Mouse (Mus musculus) liver, embryonic 15.5 days (tissue): ENCODE results near the gene Gm20662. TPM values are rescaled to one million over a fixed set of nuclear protein-coding genes. Genes with fewer than 3 reads are reported as not detected.
"Not testable (repeated sequence)": the region's sequence is repeated elsewhere in the genome, so short reads cannot be mapped to it uniquely, and the experiment has no call there.

Experiments
- ATAC-seq: fragments of 200-750 bp; cut with Nextera tagmentation; 2 replicates; pipeline ENCODE4 v1.8.0; 2017; ENCODE audit warnings: moderate number of reproducible peaks, mild to moderate bottlenecking, moderate library complexity; ENCODE audit not compliant: insufficient read depth
- H3K27ac ChIP-seq: fragments of 300-500 bp; sonication (generic); replicated peaks from 2 replicates; pipeline ENCODE4 v1.5.1; 2015; ENCODE audit warnings: mild to moderate bottlenecking, inconsistent platforms
- H3K27me3 ChIP-seq: fragments of 300-500 bp; sonication (generic); 2 replicates; pipeline ENCODE4 v1.6.1; 2015; ENCODE audit warnings: mild to moderate bottlenecking, inconsistent platforms
- H3K36me3 ChIP-seq: fragments of 300-500 bp; sonication (generic); replicated peaks from 2 replicates; pipeline ENCODE4 v1.6.1; 2015; ENCODE audit warnings: moderate library complexity, mild to moderate bottlenecking, inconsistent platforms
- H3K4me1 ChIP-seq: fragments of 300-500 bp; sonication (generic); replicated peaks from 2 replicates; pipeline ENCODE4 v1.6.1; 2015; ENCODE audit warnings: inconsistent platforms
- H3K4me2 ChIP-seq: fragments of 300-500 bp; sonication (generic); 2 replicates; pipeline ENCODE4 v1.6.1; 2015; ENCODE audit warnings: moderate library complexity, mild to moderate bottlenecking, inconsistent platforms
- H3K4me3 ChIP-seq: fragments of 300-500 bp; sonication (generic); replicated peaks from 2 replicates; pipeline ENCODE4 v1.5.1; 2015; ENCODE audit warnings: mild to moderate bottlenecking, inconsistent platforms
- H3K9ac ChIP-seq: fragments of 300-500 bp; sonication (generic); 2 replicates; pipeline ENCODE4 v1.6.1; 2015; ENCODE audit warnings: moderate library complexity, mild to moderate bottlenecking, inconsistent platforms
- H3K9me3 ChIP-seq: fragments of 300-500 bp; sonication (generic); replicated peaks from 2 replicates; pipeline ENCODE4 v1.6.1; 2016; ENCODE audit warnings: inconsistent platforms
- WGBS: fragments of 180-500 bp; shearing (Covaris S2); methylation state at CpG from one replicate; pipeline ENCODE4 v1.1.7; 2015; ENCODE audit warnings: mixed read lengths; ENCODE audit not compliant: insufficient replicate concordance; 5-methylcytosine and 5-hydroxymethylcytosine counted together
- polyA plus RNA-seq: library from polyadenylated mRNA; unstranded; fragments of >200 nt; fragmentation: Nextera tagmentation; extraction: Ambion mirVana; gene quantifications from 2 replicates; pipeline ENCODE4 v1.2.1, GENCODE M21; 2015

Gene Gm20662
- polyA plus RNA-seq, 1 experiment from 2014 or later = not detected

- Histone ChIP-seq H3K4me3 (no peak overlapping the region), H3K27me3 (0 out of 2 replicates have a peak, but pooled peaks cover 3% of the 10 kb centered on the region), H3K9ac (no peak overlapping the region), H3K27ac (no peak overlapping the region), H3K4me1 (peaks cover 57% of the 10 kb centered on the region), H3K36me3 (peaks cover 18% of the 10 kb centered on the region), H3K9me3 (no peaks in the 10 kb centered on the region), H3K4me2 (no peak overlapping the region)
- ATAC-seq = no peak
- 64% methylated on average over 3 of the region's 3 CpGs for WGBS
Measured at GRCm38 (mm10) chr9:107987950-107988349, 8.2 kb upstream of the Gm20662 start.

DNA sequence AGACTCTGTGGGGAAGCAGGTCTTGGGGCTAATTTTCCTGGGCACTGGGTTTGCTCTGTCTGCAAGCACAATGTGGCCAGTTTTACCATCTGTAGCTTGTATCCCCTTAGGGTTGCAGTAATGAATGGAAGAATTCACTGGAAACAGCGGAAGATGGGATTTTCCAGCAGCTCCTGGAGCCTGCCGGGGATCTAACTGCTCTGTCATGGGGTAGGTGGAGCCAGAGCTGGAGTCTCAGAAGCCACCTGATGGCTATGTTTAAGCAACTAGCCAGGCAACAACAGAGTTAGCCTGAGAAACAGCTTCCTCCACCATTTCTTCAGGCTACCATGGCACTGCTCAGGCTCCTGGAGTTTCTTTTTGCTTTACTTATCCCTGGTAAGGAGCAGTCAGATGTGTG lies 4.0 kb upstream of the Gm20662 start, which contains the start of gene Cdhr4:
Gene Cdhr4 (plus strand): TSS at position 301 of the 400 bp plus-strand sequence.
- H3K4me2 ChIP-seq = no peak within 1 kb of the TSS
- H3K4me3 ChIP-seq = no peak within 1 kb of the TSS
- H3K36me3 ChIP-seq = no peaks in the 10 kb centered on the region
- H3K9ac ChIP-seq = no peak within 1 kb of the TSS
- H3K4me1 ChIP-seq = peaks cover 17% of the 10 kb centered on the region
- 0 out of 2 replicates have a peak, but pooled peaks cover 3% of the 10 kb centered on the region for H3K27me3 ChIP-seq
- no peak for ATAC-seq
- no peak within 1 kb of the TSS for H3K27ac ChIP-seq
- no peaks in the 10 kb centered on the region for H3K9me3 ChIP-seq
- 70% methylated on average over 2 of the region's 2 CpGs for WGBS

GRCm38 (mm10) chr9:107993013-107993412 lies 3.1 kb upstream of the Gm20662 start:
- 77% methylated on average over 11 of the region's 11 CpGs for WGBS
- no peak overlapping the region for H3K27ac ChIP-seq
- no peak overlapping the region for H3K4me3 ChIP-seq
- ATAC-seq = no peak
- no peak overlapping the region for H3K4me2 ChIP-seq
- H3K27me3 ChIP-seq = 0 out of 2 replicates have a peak, but pooled peaks cover 3% of the 10 kb centered on the region
- no peak overlapping the region for H3K9ac ChIP-seq
- peaks cover 11% of the 10 kb centered on the region for H3K4me1 ChIP-seq
- H3K36me3 ChIP-seq = no peaks in the 10 kb centered on the region
- H3K9me3 ChIP-seq = no peaks in the 10 kb centered on the region

GRCm38 (mm10) chr9:107994464-107994863 lies 1.7 kb upstream of the Gm20662 start:
- Histone ChIP-seq H3K4me1 (peaks cover 9% of the 10 kb centered on the region), H3K36me3 (no peaks in the 10 kb centered on the region), H3K9me3 (no peaks in the 10 kb centered on the region), H3K27me3 (0 out of 2 replicates have a peak, but pooled peaks cover 3% of the 10 kb centered on the region), H3K9ac (no peak overlapping the region), H3K27ac (0 out of 2 replicates have a peak overlapping the region, but pooled peaks have one; percentile 0), H3K4me3 (no peak overlapping the region), H3K4me2 (no peak overlapping the region)
- 15% methylated on average over 2 of the region's 2 CpGs for WGBS
- ATAC-seq = no peak

- H3K36me3 ChIP-seq = no peaks in the 10 kb centered on the region
- 86% methylated on average over 21 of the region's 21 CpGs for WGBS
- 0 out of 2 replicates have a peak, but pooled peaks cover 3% of the 10 kb centered on the region for H3K27me3 ChIP-seq
- H3K4me3 ChIP-seq = no peak overlapping the region
- 0 out of 2 replicates have a peak, but pooled peaks cover 2% of the 10 kb centered on the region for H3K4me1 ChIP-seq
- ATAC-seq = no peak
- no peaks in the 10 kb centered on the region for H3K9me3 ChIP-seq
- no peak overlapping the region for H3K27ac ChIP-seq
- no peak overlapping the region for H3K9ac ChIP-seq
- no peak overlapping the region for H3K4me2 ChIP-seq
Measured at GRCm38 (mm10) chr9:107995513-107995912, 636 bp upstream of the Gm20662 start.

GRCm38 (mm10) chr9:108001922-108002770 lies 6.0 kb downstream of the Gm20662 start, which contains the start of gene Ip6k1:
TSS of gene Ip6k1 (plus strand) at chr9:108002501.
- Histone ChIP-seq H3K27me3 (no peaks in the 10 kb centered on the region), H3K27ac (peak within 1 kb of the TSS; percentile 98), H3K36me3 (peaks cover 10% of the 10 kb centered on the region), H3K9ac (peak within 1 kb of the TSS; percentile 100), H3K9me3 (no peaks in the 10 kb centered on the region), H3K4me1 (peaks cover 43% of the 10 kb centered on the region), H3K4me2 (peak within 1 kb of the TSS; percentile 91), H3K4me3 (peak within 1 kb of the TSS; percentile 100)
- ATAC-seq = peak; percentile 95
- under 1% methylated on average over 51 of the region's 51 CpGs for WGBS

- H3K4me1 ChIP-seq = peaks cover 51% of the 10 kb centered on the region
- under 1% methylated on average over 50 of the region's 50 CpGs for WGBS
- peak overlapping the region; percentile 98 for H3K27ac ChIP-seq
- peak overlapping the region; percentile 100 for H3K4me3 ChIP-seq
- peaks cover 10% of the 10 kb centered on the region for H3K36me3 ChIP-seq
- no peaks in the 10 kb centered on the region for H3K9me3 ChIP-seq
- H3K9ac ChIP-seq = peak overlapping the region; percentile 100
- no peaks in the 10 kb centered on the region for H3K27me3 ChIP-seq
- ATAC-seq = peak; percentile 56
- H3K4me2 ChIP-seq = peak overlapping the region; percentile 78
Measured at GRCm38 (mm10) chr9:108002778-108003530, 6.8 kb downstream of the Gm20662 start.

DNA sequence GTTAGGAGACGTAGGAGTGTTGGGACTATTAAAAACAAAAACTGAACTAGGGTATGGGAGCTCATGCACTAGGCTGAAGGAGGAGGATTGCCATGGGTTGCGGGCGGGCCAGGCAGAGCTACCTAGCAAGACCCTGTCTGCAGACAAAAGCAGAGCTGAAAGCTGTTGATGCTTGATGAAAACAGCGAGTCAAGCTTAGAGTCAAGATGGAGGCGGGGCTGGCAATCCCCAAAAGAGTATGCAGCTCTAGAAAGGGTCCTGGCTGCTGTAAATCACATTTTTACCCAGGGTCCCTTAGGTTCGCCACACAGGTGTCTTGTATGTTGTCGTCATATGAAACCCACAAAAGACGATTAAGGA lies 7.4 kb downstream of the Gm20662 start:
- Histone ChIP-seq H3K9ac (peak overlapping the region; percentile 100), H3K4me2 (peak overlapping the region; percentile 78), H3K4me3 (peak overlapping the region; percentile 100), H3K4me1 (peaks cover 57% of the 10 kb centered on the region), H3K36me3 (peaks cover 10% of the 10 kb centered on the region), H3K9me3 (no peaks in the 10 kb centered on the region), H3K27me3 (no peaks in the 10 kb centered on the region), H3K27ac (peak overlapping the region; percentile 98)
- 21% methylated on average over 8 of the region's 8 CpGs for WGBS
- no peak for ATAC-seq

- ATAC-seq = no peak
- peaks cover 48% of the 10 kb centered on the region for H3K4me1 ChIP-seq
Measured at GRCm38 (mm10) chr9:108008041-108008440, 11.9 kb downstream of the Gm20662 start.

DNA sequence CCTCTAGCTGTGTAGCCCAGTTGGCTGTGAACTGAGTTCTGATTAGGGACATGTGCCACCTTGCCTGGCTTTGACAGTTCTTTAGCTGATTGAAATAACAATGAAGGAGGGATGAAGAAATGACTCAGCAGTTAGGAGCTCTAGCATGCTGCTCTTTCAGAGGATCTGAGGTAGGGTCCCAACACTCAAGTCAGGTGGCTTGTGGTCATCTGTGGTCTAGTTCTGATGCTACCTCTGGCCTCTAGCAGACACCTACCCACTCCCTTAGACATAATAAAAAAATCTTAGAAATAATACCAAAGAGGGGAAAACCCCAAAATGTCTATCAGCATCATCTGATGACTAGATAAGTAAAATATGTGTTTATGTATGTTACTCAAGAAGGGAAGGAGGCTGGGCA lies 14.2 kb downstream of the Gm20662 start:
- H3K4me3 ChIP-seq = no peak overlapping the region

More at GRCm38 (mm10) chr9:108008041-108008440, 11.9 kb downstream of the Gm20662 start:
- Histone ChIP-seq H3K27ac (no peak overlapping the region), H3K9ac (no peak overlapping the region), H3K4me3 (no peak overlapping the region), H3K36me3 (peaks cover 20% of the 10 kb centered on the region), H3K4me2 (no peak overlapping the region), H3K9me3 (no peaks in the 10 kb centered on the region), H3K27me3 (no peaks in the 10 kb centered on the region)
- WGBS = 85% methylated on average over 5 of the region's 5 CpGs

GRCm38 (mm10) chr9:108013577-108013976 lies 17.4 kb downstream of the Gm20662 start:
- WGBS = 94% methylated on average over 2 of the region's 2 CpGs
- not testable (repeated sequence) for H3K4me1 ChIP-seq, H3K4me2 ChIP-seq, H3K9ac ChIP-seq, H3K27ac ChIP-seq, H3K27me3 ChIP-seq, ATAC-seq, H3K9me3 ChIP-seq, H3K4me3 ChIP-seq
- H3K36me3 ChIP-seq = peaks cover 56% of the 10 kb centered on the region

More for the DNA sequence above, 14.2 kb downstream of the Gm20662 start:
- ATAC-seq = no peak
- Histone ChIP-seq H3K27me3 (no peaks in the 10 kb centered on the region), H3K36me3 (peaks cover 35% of the 10 kb centered on the region), H3K9me3 (no peaks in the 10 kb centered on the region), H3K4me1 (peaks cover 27% of the 10 kb centered on the region), H3K27ac (no peak overlapping the region), H3K4me2 (no peak overlapping the region), H3K9ac (no peak overlapping the region)
